Mouse (Mus musculus) cerebellum, postnatal 4 days (tissue): Measurements from ENCODE around the gene Dcbld1.
A peak's percentile ranks its signal among the peaks of the same experiment; 100 is the strongest.
"Not testable (repeated sequence)": the region's sequence is repeated elsewhere in the genome, so short reads cannot be mapped to it uniquely, and the experiment has no call there.

ENCODE experiments used
- DNase-seq, 2 experiments: peaks; one replicate each; pipeline ENCODE4 v3.0.0; 2022; ENCODE audit warnings: low spot score in 2 of 2, mixed read lengths in 1 of 2

Dcbld1 gene

GRCm38 (mm10) chr10:52260209-52260608 is 26.8 kb downstream of the Dcbld1 start:
- no peak for DNase-seq

- no peak for DNase-seq
Observed at GRCm38 (mm10) chr10:52264162-52264561, 30.7 kb downstream of the Dcbld1 start.

GRCm38 (mm10) chr10:52268879-52269278 is 35.5 kb downstream of the Dcbld1 start:
- no peak for DNase-seq

- DNase-seq, result no peak
Observed at GRCm38 (mm10) chr10:52271385-52271784, 38.0 kb downstream of the Dcbld1 start.

GRCm38 (mm10) chr10:52273012-52273411 is 39.6 kb downstream of the Dcbld1 start:
- no peak for DNase-seq

GRCm38 (mm10) chr10:52274001-52274909 is 40.8 kb downstream of the Dcbld1 start:
- DNase-seq, result peak in 1 of 2 experiments; percentile 38

- peak in 1 of 2 experiments; percentile 1 for DNase-seq
Observed at GRCm38 (mm10) chr10:52274910-52275604, 41.6 kb downstream of the Dcbld1 start.

- DNase-seq, result no peak
Observed at GRCm38 (mm10) chr10:52276579-52276978, 43.2 kb downstream of the Dcbld1 start.

GRCm38 (mm10) chr10:52277564-52277963 is 44.1 kb downstream of the Dcbld1 start:
- not testable (repeated sequence) for DNase-seq

- DNase-seq, result no peak
Observed at GRCm38 (mm10) chr10:52278011-52278434, 44.6 kb downstream of the Dcbld1 start.

GRCm38 (mm10) chr10:52278866-52279265 is 45.4 kb downstream of the Dcbld1 start:
- no peak for DNase-seq

GRCm38 (mm10) chr10:52279876-52280275 is 46.5 kb downstream of the Dcbld1 start:
- DNase-seq, result no peak

- no peak for DNase-seq
Observed at GRCm38 (mm10) chr10:52280623-52281022, 47.2 kb downstream of the Dcbld1 start.

GRCm38 (mm10) chr10:52281337-52281736 is 47.9 kb downstream of the Dcbld1 start:
- no peak for DNase-seq

GRCm38 (mm10) chr10:52284578-52284977 is 51.2 kb downstream of the Dcbld1 start:
- DNase-seq, result no peak

- DNase-seq, result no peak
Observed at GRCm38 (mm10) chr10:52287852-52288533, 54.6 kb downstream of the Dcbld1 start.

GRCm38 (mm10) chr10:52289261-52289660 is 55.8 kb downstream of the Dcbld1 start:
- no peak for DNase-seq

- not testable (repeated sequence) for DNase-seq
Observed at GRCm38 (mm10) chr10:52292391-52292790, 59.0 kb downstream of the Dcbld1 start.

GRCm38 (mm10) chr10:52293921-52294577 is 60.6 kb downstream of the Dcbld1 start:
- DNase-seq, result no peak

- DNase-seq, result no peak
Observed at GRCm38 (mm10) chr10:52295934-52296333, 62.5 kb downstream of the Dcbld1 start.

- DNase-seq, result not testable (repeated sequence)
Observed at GRCm38 (mm10) chr10:52298568-52298967, 65.1 kb downstream of the Dcbld1 start.

GRCm38 (mm10) chr10:52301766-52302165 is 68.3 kb downstream of the Dcbld1 start:
- no peak for DNase-seq
